Mouse (Mus musculus) right cerebral cortex, postnatal 4 days (tissue): ENCODE results near the gene Slc36a1.

Experiments used
- DNase-seq: peaks from one replicate; pipeline ENCODE4 v3.0.0-alpha.2; 2022

The Slc36a1 gene

GRCm38 (mm10) chr11:55209626-55210353 is 5.6 kb downstream of the Slc36a1 start:
- no peak for DNase-seq

GRCm38 (mm10) chr11:55213518-55213917 is 9.4 kb downstream of the Slc36a1 start:
- no peak for DNase-seq

GRCm38 (mm10) chr11:55214161-55214560 is 10.0 kb downstream of the Slc36a1 start:
- no peak for DNase-seq

GRCm38 (mm10) chr11:55214978-55215377 is 10.8 kb downstream of the Slc36a1 start:
- DNase-seq, result no peak

- DNase-seq, result no peak
These were observed 11.9 kb downstream of the Slc36a1 start for GRCm38 (mm10) chr11:55216061-55216460.

- no peak for DNase-seq
These were observed 12.7 kb downstream of the Slc36a1 start for GRCm38 (mm10) chr11:55216830-55217229.

- no peak for DNase-seq
These were observed 13.3 kb downstream of the Slc36a1 start for GRCm38 (mm10) chr11:55217418-55217817.

GRCm38 (mm10) chr11:55217880-55218279 is 13.7 kb downstream of the Slc36a1 start:
- DNase-seq, result no peak

GRCm38 (mm10) chr11:55218473-55218872 is 14.3 kb downstream of the Slc36a1 start:
- DNase-seq, result no peak

GRCm38 (mm10) chr11:55221306-55221705 is 17.2 kb downstream of the Slc36a1 start:
- DNase-seq, result no peak

GRCm38 (mm10) chr11:55231034-55231433 is 26.9 kb downstream of the Slc36a1 start:
- DNase-seq, result no peak

GRCm38 (mm10) chr11:55234288-55234687 is 30.1 kb downstream of the Slc36a1 start:
- no peak for DNase-seq

- DNase-seq, result no peak
These were observed 30.6 kb downstream of the Slc36a1 start for GRCm38 (mm10) chr11:55234791-55235190.

GRCm38 (mm10) chr11:55236815-55237214 is 32.7 kb downstream of the Slc36a1 start:
- DNase-seq, result no peak

GRCm38 (mm10) chr11:55239496-55239895 is 35.3 kb downstream of the Slc36a1 start:
- DNase-seq, result no peak

GRCm38 (mm10) chr11:55240556-55240955 is 36.4 kb downstream of the Slc36a1 start:
- peak; percentile 26 for DNase-seq

GRCm38 (mm10) chr11:55250527-55250926 is 46.4 kb downstream of the Slc36a1 start:
- DNase-seq, result no peak

- no peak for DNase-seq
These were observed 49.2 kb downstream of the Slc36a1 start for GRCm38 (mm10) chr11:55253391-55253790.

GRCm38 (mm10) chr11:55261105-55261504 is 57.0 kb downstream of the Slc36a1 start:
- no peak for DNase-seq

- DNase-seq, result peak; percentile 32
These were observed 57.9 kb downstream of the Slc36a1 start for GRCm38 (mm10) chr11:55262000-55262399.

GRCm38 (mm10) chr11:55264318-55264717 is 60.2 kb downstream of the Slc36a1 start:
- no peak for DNase-seq

GRCm38 (mm10) chr11:55265647-55266046 is 61.5 kb downstream of the Slc36a1 start:
- DNase-seq, result peak; percentile 6

- DNase-seq, result no peak
These were observed 64.4 kb downstream of the Slc36a1 start for GRCm38 (mm10) chr11:55268580-55268979.

GRCm38 (mm10) chr11:55274756-55275155 is 70.6 kb downstream of the Slc36a1 start:
- no peak for DNase-seq
